Mouse (Mus musculus) left cerebral cortex, adult 9 months (tissue): Measurements from ENCODE around the gene Prtn3.

Source experiments
- DNase-seq, 2 experiments: peaks; one replicate each; pipeline ENCODE4 v3.0.0; 2022; ENCODE audit warnings: low spot score in 2 of 2

Gene Prtn3

GRCm38 (mm10) chr10:79855558-79856184, 18.6 kb upstream of the Prtn3 start:
- no peak for DNase-seq

- DNase-seq = no peak
Measured at GRCm38 (mm10) chr10:79856280-79856679, 18.0 kb upstream of the Prtn3 start.

GRCm38 (mm10) chr10:79856704-79857451, 17.4 kb upstream of the Prtn3 start:
- DNase-seq = no peak

- peak in 1 of 2 experiments; percentile 54 for DNase-seq
Measured at GRCm38 (mm10) chr10:79857452-79857811, 16.8 kb upstream of the Prtn3 start.

- no peak for DNase-seq
Measured at GRCm38 (mm10) chr10:79857894-79858293, 16.4 kb upstream of the Prtn3 start.

- DNase-seq = peak in 1 of 2 experiments; percentile 71
Measured at GRCm38 (mm10) chr10:79858416-79859074, 15.7 kb upstream of the Prtn3 start.

GRCm38 (mm10) chr10:79859116-79859515, 15.2 kb upstream of the Prtn3 start:
- no peak for DNase-seq

GRCm38 (mm10) chr10:79860079-79860911, 14.0 kb upstream of the Prtn3 start:
- no peak for DNase-seq

GRCm38 (mm10) chr10:79861230-79862048, 12.8 kb upstream of the Prtn3 start:
- no peak for DNase-seq

GRCm38 (mm10) chr10:79862049-79862788, 12.1 kb upstream of the Prtn3 start:
- no peak for DNase-seq

- DNase-seq = no peak
Measured at GRCm38 (mm10) chr10:79862925-79863324, 11.4 kb upstream of the Prtn3 start.

GRCm38 (mm10) chr10:79864351-79865188, 9.7 kb upstream of the Prtn3 start:
- DNase-seq = no peak

- no peak for DNase-seq
Measured at GRCm38 (mm10) chr10:79865189-79865601, 9.1 kb upstream of the Prtn3 start.

GRCm38 (mm10) chr10:79865801-79866295, 8.4 kb upstream of the Prtn3 start:
- DNase-seq = no peak

- DNase-seq = no peak
Measured at GRCm38 (mm10) chr10:79866601-79867000, 7.7 kb upstream of the Prtn3 start.

- no peak for DNase-seq
Measured at GRCm38 (mm10) chr10:79871845-79872244, 2.4 kb upstream of the Prtn3 start.

- DNase-seq = no peak
Measured at GRCm38 (mm10) chr10:79872862-79873261, 1.4 kb upstream of the Prtn3 start.

- no peak for DNase-seq
Measured at GRCm38 (mm10) chr10:79873313-79873712, 963 bp upstream of the Prtn3 start.

GRCm38 (mm10) chr10:79873715-79874289, 474 bp upstream of the Prtn3 start:
- no peak for DNase-seq
